Mouse (Mus musculus) neural tube, embryonic 13.5 days (tissue): ENCODE data around the gene Grm6. TPM values are rescaled to one million over a fixed set of nuclear protein-coding genes. Genes with fewer than 3 reads are reported as not detected.

ENCODE experiments used
- ATAC-seq: fragments of 200-750 bp; cut with Nextera tagmentation; 2 replicates; pipeline ENCODE4 v1.8.0; 2017; ENCODE audit warnings: low read depth, mild to moderate bottlenecking, moderate TSS enrichment, moderate library complexity
- H3K27ac ChIP-seq: fragments of 300-500 bp; sonication (generic); replicated peaks from 2 replicates; pipeline ENCODE4 v1.5.1; 2015; ENCODE audit warnings: moderate library complexity, mild to moderate bottlenecking, inconsistent platforms
- H3K27me3 ChIP-seq: fragments of 300-500 bp; sonication (generic); 2 replicates; pipeline ENCODE4 v1.6.1; 2015; ENCODE audit warnings: mild to moderate bottlenecking, inconsistent platforms
- H3K36me3 ChIP-seq: fragments of 300-500 bp; sonication (generic); 2 replicates; pipeline ENCODE4 v1.6.1; 2015; ENCODE audit warnings: mild to moderate bottlenecking, inconsistent platforms
- H3K4me1 ChIP-seq: fragments of 300-500 bp; sonication (generic); replicated peaks from 2 replicates; pipeline ENCODE4 v1.6.1; 2015; ENCODE audit warnings: inconsistent platforms
- H3K4me2 ChIP-seq: fragments of 300-500 bp; sonication (generic); 2 replicates; pipeline ENCODE4 v1.6.1; 2015; ENCODE audit warnings: inconsistent platforms, mild to moderate bottlenecking, moderate library complexity
- H3K4me3 ChIP-seq: fragments of 300-500 bp; sonication (generic); 2 replicates; pipeline ENCODE4 v1.5.1; 2015; ENCODE audit warnings: mild to moderate bottlenecking, inconsistent platforms
- H3K9ac ChIP-seq: fragments of 300-500 bp; sonication (generic); 2 replicates; pipeline ENCODE4 v1.6.1; 2015; ENCODE audit warnings: moderate library complexity, mild to moderate bottlenecking, inconsistent platforms
- H3K9me3 ChIP-seq: fragments of 300-500 bp; sonication (generic); 2 replicates; pipeline ENCODE4 v1.6.1; 2016; ENCODE audit warnings: inconsistent platforms
- WGBS: fragments of 180-500 bp; shearing (Covaris S2); methylation state at CpG from one replicate; pipeline ENCODE4 v1.1.7; 2015; 5-methylcytosine and 5-hydroxymethylcytosine counted together
- polyA plus RNA-seq: library from polyadenylated mRNA; unstranded; fragments of >200 nt; fragmentation: Nextera tagmentation; extraction: Ambion mirVana; gene quantifications from 2 replicates; pipeline ENCODE4 v1.2.1, GENCODE M21; 2015

Grm6 gene
- polyA plus RNA-seq, 1 experiment from 2014 or later = not detected

DNA sequence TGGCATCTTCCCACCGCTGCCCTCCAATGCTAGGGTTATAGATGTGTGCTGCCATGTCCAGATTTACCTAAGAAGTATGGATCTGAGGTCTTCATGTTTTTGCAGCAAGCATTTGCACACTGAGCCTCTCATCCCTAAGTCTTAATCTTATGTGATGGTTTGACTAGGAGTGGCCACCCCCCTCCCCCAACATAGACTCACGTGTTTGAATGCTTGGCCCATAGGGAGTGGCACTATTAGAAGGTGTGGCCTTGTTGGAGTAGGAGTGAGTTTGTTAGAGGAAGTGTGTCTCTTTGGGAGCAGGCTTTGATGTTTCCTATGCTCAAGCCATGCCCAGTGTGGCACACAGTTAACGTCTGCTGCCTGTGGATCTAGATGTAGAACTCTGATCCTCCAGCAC, 28.2 kb downstream of the Grm6 start:
- H3K36me3 ChIP-seq = peaks cover 95% of the 10 kb centered on the region
- 97% methylated on average over 3 of the region's 3 CpGs for WGBS
- ATAC-seq = no peak
- no peak overlapping the region for H3K4me2 ChIP-seq
- H3K4me1 ChIP-seq = no peaks in the 10 kb centered on the region
- no peak overlapping the region for H3K9ac ChIP-seq
- no peak overlapping the region for H3K4me3 ChIP-seq
- no peaks in the 10 kb centered on the region for H3K27me3 ChIP-seq
- peaks cover 32% of the 10 kb centered on the region for H3K9me3 ChIP-seq
- H3K27ac ChIP-seq = no peak overlapping the region

DNA sequence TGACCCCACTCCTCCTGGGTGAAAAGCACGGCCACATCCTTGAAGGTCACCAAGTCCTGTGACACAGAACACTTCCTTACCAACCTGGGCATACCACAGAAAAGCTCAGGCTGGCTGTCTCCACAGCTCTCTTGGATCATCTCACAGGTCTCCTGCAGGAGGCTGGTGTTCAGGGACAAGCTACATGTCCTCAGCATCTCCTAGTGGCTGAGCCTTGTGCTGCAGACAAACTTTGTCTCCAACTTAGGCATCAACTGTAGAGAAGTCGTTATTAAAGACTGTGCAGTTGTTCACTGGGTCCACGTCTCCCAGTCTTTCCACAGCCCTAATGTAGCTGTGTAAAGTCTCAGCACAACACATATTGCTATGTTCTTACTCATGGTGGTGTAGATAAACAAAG, 33.3 kb downstream of the Grm6 start:
- H3K27me3 ChIP-seq = no peaks in the 10 kb centered on the region
- no peak overlapping the region for H3K9ac ChIP-seq
- H3K4me2 ChIP-seq = no peak overlapping the region
- no peak overlapping the region for H3K4me3 ChIP-seq
- H3K27ac ChIP-seq = no peak overlapping the region
- 94% methylated on average over 3 of the region's 3 CpGs for WGBS
- peaks cover 6% of the 10 kb centered on the region; the same call in 1 of the 2 replicates for H3K9me3 ChIP-seq
- no peak for ATAC-seq
- H3K4me1 ChIP-seq = peaks cover 25% of the 10 kb centered on the region
- peaks cover 60% of the 10 kb centered on the region for H3K36me3 ChIP-seq

DNA sequence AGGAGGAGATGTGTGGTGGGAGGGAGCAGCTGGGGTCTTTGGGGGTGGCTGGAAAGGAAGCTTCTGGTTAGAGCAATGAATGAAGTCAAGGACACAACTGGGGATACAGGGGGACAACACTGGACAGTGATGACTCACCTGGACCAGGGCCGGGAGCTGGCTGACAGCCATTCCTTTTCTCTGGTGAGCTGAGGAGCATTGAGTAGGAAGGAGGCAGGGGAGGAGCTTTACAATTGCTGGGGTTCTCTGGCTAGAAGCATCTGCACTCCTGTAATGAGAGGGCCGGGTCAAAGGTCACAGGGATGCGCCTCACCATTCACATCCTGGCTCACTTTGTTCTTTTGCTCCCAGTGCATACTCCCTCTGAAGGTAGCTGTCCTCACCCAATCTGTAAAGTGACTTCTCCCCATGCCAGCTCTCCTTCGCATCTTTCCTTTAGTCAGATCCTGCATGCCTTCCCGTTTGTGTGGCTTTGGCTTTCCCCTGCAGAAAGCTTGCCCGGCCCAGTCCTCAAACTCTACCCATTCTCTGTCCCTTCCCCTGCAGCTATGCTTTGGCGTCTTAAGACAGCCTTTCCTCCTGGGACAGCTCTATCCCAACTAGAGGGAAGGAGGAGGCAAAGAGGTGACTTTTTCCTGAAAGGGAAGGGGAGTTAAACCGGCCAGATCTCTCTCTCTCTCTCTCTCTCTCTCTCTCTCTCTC, 35.9 kb downstream of the Grm6 start:
- 47% methylated on average over 8 of the region's 8 CpGs for WGBS
- peak overlapping the region; percentile 53 for H3K4me3 ChIP-seq
- H3K4me1 ChIP-seq = peaks cover 25% of the 10 kb centered on the region
- H3K36me3 ChIP-seq = peaks cover 36% of the 10 kb centered on the region
- ATAC-seq = peak; percentile 12; the same call in 1 of the 2 replicates
- H3K4me2 ChIP-seq = peak overlapping the region; percentile 83
- H3K9ac ChIP-seq = peak overlapping the region; percentile 77
- 0 out of 2 replicates have a peak, but pooled peaks cover 2% of the 10 kb centered on the region for H3K9me3 ChIP-seq
- H3K27me3 ChIP-seq = no peaks in the 10 kb centered on the region
- no peak overlapping the region for H3K27ac ChIP-seq

DNA sequence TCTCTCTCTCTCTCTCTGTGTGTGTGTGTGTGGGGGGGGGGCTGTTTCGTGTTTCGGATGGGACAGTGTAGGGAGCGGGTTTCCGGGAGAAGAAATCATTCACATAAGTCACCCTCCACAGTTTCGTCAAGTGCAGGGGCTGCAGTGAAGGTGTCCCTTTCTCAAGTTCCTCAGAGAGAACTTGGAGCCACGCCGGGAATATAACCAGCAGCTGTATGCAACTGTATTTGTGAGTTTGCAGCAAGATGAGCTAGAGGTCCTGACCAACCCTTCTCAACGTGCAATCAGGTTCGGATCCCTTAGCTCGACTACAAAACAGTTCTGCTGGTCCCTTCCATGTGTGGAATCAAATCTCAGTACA, 36.4 kb downstream of the Grm6 start:
- Histone ChIP-seq H3K4me3 (peak overlapping the region; percentile 53), H3K9me3 (no peaks in the 10 kb centered on the region), H3K4me1 (peaks cover 25% of the 10 kb centered on the region), H3K27me3 (no peaks in the 10 kb centered on the region), H3K27ac (peak overlapping the region; percentile 83), H3K4me2 (peak overlapping the region; percentile 83), H3K36me3 (peaks cover 32% of the 10 kb centered on the region), H3K9ac (peak overlapping the region; percentile 77)
- peak; percentile 36 for ATAC-seq
- WGBS = 28% methylated on average over 10 of the region's 10 CpGs

DNA sequence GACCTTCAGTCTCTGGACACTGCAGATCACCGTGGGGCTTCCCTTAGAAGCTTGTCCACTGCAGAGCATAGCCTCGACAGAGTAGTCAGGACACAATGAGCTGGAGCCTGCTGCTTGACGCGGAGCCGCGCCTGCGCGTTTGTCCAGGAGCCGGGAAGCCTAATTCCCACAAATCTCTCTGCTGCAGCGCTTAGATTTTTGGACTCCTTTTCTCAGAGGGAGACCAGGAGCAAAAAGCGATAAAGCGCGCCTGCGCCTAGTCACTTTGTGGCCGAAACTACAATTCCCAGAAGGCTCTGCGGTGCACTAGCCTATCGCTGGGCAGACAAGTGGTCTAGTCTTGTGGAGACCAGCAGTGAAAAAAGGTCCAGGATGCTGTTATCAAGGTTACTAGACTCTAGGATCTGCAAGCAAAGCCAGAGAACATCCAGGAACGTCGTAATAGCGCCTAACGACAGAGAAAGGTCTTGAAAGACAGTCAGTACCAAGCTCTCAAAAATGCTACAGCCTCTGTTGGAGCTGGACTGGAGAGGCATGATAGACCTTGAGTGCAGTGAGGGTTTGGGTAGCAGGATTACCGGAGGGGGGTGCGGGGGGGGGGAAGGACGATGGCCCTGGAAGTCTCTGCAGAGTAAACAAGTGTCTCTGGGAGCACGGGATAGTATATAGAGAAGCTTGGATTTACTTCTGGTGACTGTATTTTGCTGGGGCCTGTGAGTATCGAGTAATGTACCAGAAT, 37.1 kb downstream of the Grm6 start, which contains the start of gene Zfp454:
Gene Zfp454, minus strand, starts transcription at position 262 of the 739 bp plus-strand sequence.
- peak within 1 kb of the TSS; percentile 53 for H3K4me3 ChIP-seq
- peaks cover 4% of the 10 kb centered on the region for H3K9me3 ChIP-seq
- ATAC-seq = peak; percentile 94
- H3K4me1 ChIP-seq = peaks cover 25% of the 10 kb centered on the region
- peak within 1 kb of the TSS; percentile 77 for H3K9ac ChIP-seq
- peak within 1 kb of the TSS; percentile 83 for H3K27ac ChIP-seq
- peaks cover 26% of the 10 kb centered on the region for H3K36me3 ChIP-seq
- WGBS = 6% methylated on average over 26 of the region's 26 CpGs
- H3K27me3 ChIP-seq = no peaks in the 10 kb centered on the region
- peak within 1 kb of the TSS; percentile 83 for H3K4me2 ChIP-seq

DNA sequence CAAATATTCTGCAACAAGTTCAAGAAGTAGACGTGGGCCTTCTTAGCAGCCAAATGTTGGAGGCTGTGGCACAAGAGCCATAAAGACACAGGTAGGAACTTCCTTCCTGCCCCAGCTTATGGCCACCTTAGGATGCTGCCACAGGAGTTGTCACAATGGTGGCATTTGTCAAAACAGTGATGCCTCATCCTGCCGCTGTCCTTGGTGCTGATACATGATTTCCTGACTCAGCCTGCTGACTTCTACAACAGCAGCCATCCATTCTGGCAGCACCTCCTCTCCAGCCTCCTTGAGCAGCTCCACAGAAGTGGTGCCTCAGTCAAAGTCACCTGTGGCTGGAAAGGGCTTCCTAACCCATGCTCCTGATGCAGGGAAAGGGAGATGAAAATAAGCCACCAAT, 42.0 kb downstream of the Grm6 start:
- H3K9me3 ChIP-seq = peaks cover 46% of the 10 kb centered on the region
- no peak overlapping the region for H3K4me2 ChIP-seq
- no peak overlapping the region for H3K9ac ChIP-seq
- H3K4me1 ChIP-seq = 0 out of 2 replicates have a peak, but pooled peaks cover 6% of the 10 kb centered on the region
- 64% methylated on average over 2 of the region's 2 CpGs for WGBS
- ATAC-seq = no peak
- H3K27ac ChIP-seq = no peak overlapping the region
- no peak overlapping the region for H3K4me3 ChIP-seq
- H3K27me3 ChIP-seq = no peaks in the 10 kb centered on the region
- H3K36me3 ChIP-seq = peaks cover 22% of the 10 kb centered on the region

DNA sequence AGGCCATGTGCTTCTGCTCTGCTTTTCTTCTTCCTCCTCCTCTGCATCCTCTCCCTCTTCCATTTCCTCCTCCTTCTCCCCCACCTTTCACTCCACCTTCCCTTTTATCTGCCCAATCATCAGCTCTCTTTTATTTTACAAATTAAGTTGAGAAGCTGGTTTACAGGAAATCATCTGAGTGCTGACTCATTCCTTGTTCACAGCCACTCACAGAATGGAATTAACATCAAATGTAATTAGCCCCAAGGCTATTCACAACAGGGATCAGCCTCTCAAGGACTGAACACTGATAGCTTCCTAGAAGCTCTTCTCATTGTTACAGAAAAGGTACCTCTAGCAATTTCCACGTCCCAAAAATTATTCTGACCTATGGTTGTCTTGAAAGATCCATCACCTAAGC, 46.9 kb downstream of the Grm6 start:
- H3K4me3 ChIP-seq = no peak overlapping the region
- H3K4me1 ChIP-seq = no peaks in the 10 kb centered on the region
- no peak for ATAC-seq
- WGBS = 74% methylated on average over 1 of the region's 1 CpGs
- no peaks in the 10 kb centered on the region for H3K27me3 ChIP-seq
- H3K9ac ChIP-seq = no peak overlapping the region
- H3K9me3 ChIP-seq = peaks cover 92% of the 10 kb centered on the region
- H3K4me2 ChIP-seq = no peak overlapping the region
- H3K27ac ChIP-seq = no peak overlapping the region
- H3K36me3 ChIP-seq = peaks cover 69% of the 10 kb centered on the region

DNA sequence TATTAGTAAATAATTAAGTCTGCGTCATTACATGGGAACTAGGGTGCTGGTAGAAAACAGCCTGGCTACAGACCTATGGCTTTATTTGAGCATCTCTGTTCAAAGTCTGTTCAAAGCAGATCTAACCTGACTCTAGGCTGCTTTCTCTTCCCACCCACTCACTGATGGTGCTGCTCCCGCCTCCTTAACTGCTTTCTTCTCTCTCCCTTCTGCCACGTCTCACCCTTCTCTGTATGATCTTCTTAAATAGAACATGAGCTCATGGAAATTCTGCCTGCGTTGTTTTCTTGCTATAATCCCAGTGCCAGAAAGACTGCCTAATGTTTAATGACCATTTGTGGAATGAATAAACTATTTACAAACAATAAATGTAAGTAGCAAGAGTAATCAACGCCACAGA, 57.7 kb downstream of the Grm6 start:
- no peak overlapping the region for H3K9ac ChIP-seq
- H3K4me2 ChIP-seq = no peak overlapping the region
- ATAC-seq = no peak
- peaks cover 89% of the 10 kb centered on the region for H3K9me3 ChIP-seq
- H3K36me3 ChIP-seq = peaks cover 99% of the 10 kb centered on the region
- no peaks in the 10 kb centered on the region for H3K27me3 ChIP-seq
- no peak overlapping the region for H3K4me3 ChIP-seq
- 90% methylated on average over 5 of the region's 5 CpGs for WGBS
- no peaks in the 10 kb centered on the region for H3K4me1 ChIP-seq
- H3K27ac ChIP-seq = no peak overlapping the region

DNA sequence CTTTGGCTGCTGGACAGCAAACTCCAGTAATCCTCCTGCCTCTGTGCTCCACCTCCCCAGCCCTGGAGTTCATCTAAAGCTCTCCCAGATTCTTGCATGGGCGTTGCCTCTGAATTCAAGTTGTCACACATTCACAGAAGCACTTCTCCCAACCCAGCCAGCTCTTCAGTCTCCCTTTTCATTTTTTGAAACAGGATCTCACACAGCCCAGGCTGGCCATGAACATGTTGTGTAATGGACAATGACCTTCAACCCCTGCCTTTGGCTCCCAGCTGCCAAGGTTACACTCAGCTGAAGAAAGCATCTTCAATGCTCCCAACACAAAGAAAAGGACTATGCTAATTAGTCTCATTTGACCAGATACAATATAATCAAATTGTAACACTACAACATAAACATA, 62.8 kb downstream of the Grm6 start:
- Histone ChIP-seq H3K27ac (no peak overlapping the region), H3K9ac (no peak overlapping the region), H3K36me3 (peaks cover 57% of the 10 kb centered on the region), H3K4me1 (peaks cover 10% of the 10 kb centered on the region), H3K27me3 (no peaks in the 10 kb centered on the region), H3K4me3 (no peak overlapping the region), H3K4me2 (no peak overlapping the region), H3K9me3 (peaks cover 47% of the 10 kb centered on the region)
- ATAC-seq = no peak
- 92% methylated on average over 1 of the region's 1 CpGs for WGBS

DNA sequence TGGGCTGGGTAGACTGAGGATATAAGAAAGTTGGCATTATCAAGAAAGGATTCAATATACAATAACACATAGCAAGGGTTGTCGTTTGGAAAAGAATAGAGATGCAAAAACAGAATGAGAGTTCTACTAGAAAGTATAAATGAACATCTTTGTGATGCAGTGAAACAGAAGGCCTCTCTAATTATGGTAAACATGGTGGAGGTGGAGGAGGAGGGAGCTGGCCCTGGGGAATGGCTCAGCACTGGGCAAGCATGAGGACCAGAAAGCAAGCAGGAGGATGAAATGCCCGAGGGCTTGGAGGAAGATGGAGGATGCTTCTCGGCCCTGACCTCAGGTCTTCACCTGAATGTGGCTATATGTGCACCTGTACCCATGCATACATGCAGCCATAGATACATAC, 64.0 kb downstream of the Grm6 start:
- 93% methylated on average over 3 of the region's 3 CpGs for WGBS
- Histone ChIP-seq H3K4me3 (0 out of 2 replicates have a peak overlapping the region, but pooled peaks have one; percentile 87), H3K9me3 (peaks cover 36% of the 10 kb centered on the region), H3K4me1 (peaks cover 10% of the 10 kb centered on the region), H3K27ac (no peak overlapping the region), H3K4me2 (peak overlapping the region; percentile 40; the same call in 1 of the 2 replicates), H3K36me3 (peaks cover 46% of the 10 kb centered on the region), H3K27me3 (no peaks in the 10 kb centered on the region), H3K9ac (no peak overlapping the region)
- ATAC-seq = no peak
